Mouse (Mus musculus) bone marrow macrophage, adult 2 months (primary cell): ENCODE results near the gene Asap2. TPM values are rescaled to one million over a fixed set of nuclear protein-coding genes. Genes with fewer than 3 reads are reported as not detected.

ENCODE experiments used
- H3K27ac ChIP-seq: 2 replicates; pipeline ENCODE4 v1.5.1; 2012; ENCODE audit warnings: low read depth, low read length; ENCODE audit not compliant: insufficient read depth
- H3K4me1 ChIP-seq: 2 replicates; pipeline ENCODE4 v1.6.1; 2012; ENCODE audit warnings: low read length; ENCODE audit not compliant: control insufficient read depth, insufficient read depth
- H3K4me3 ChIP-seq: 2 replicates; pipeline ENCODE4 v1.5.1; 2012; ENCODE audit warnings: mild to moderate bottlenecking, low read length, moderate library complexity; ENCODE audit not compliant: insufficient read depth
- CTCF ChIP-seq: IDR thresholded peaks from 2 replicates; pipeline ENCODE4 v1.5.1; 2012; ENCODE audit warnings: low read depth, mild to moderate bottlenecking, low read length, moderate library complexity
- POLR2A ChIP-seq: IDR thresholded peaks from 2 replicates; pipeline ENCODE4 v1.6.1; 2012; ENCODE audit warnings: mild to moderate bottlenecking, low read depth, low read length, borderline replicate concordance
- polyA plus RNA-seq: library from polyadenylated mRNA; stranded (reverse); fragments of >200 nt; gene quantifications from 2 replicates; pipeline ENCODE4 v1.2.4, GENCODE M21; 2012; ENCODE audit not compliant: missing spikeins, insufficient read depth, insufficient read length

The Asap2 gene
- polyA plus RNA-seq, 1 experiment: 0.79 TPM

GRCm38 (mm10) chr12:21145050-21145449 lies 154.8 kb downstream of the Asap2 start:
- TF ChIP-seq POLR2A (no peak), CTCF (no peak)
- Histone ChIP-seq H3K4me3 (no peak overlapping the region), H3K4me1 (no peaks in the 10 kb centered on the region), H3K27ac (no peak overlapping the region)

GRCm38 (mm10) chr12:21146826-21147225 lies 156.6 kb downstream of the Asap2 start:
- Histone ChIP-seq H3K4me1 (no peaks in the 10 kb centered on the region), H3K27ac (no peak overlapping the region), H3K4me3 (no peak overlapping the region)
- no peak for TF ChIP-seq CTCF
- no peak for TF ChIP-seq POLR2A

- Histone ChIP-seq H3K27ac (no peak overlapping the region), H3K4me3 (no peak overlapping the region), H3K4me1 (no peaks in the 10 kb centered on the region)
- no peak for TF ChIP-seq CTCF
- TF ChIP-seq POLR2A: no peak
These were observed 163.0 kb downstream of the Asap2 start for GRCm38 (mm10) chr12:21153279-21153707.

- no peak for TF ChIP-seq CTCF
- TF ChIP-seq POLR2A: no peak
- no peak overlapping the region for H3K4me3 ChIP-seq
- H3K4me1 ChIP-seq: no peaks in the 10 kb centered on the region
- H3K27ac ChIP-seq: no peak overlapping the region
These were observed 164.8 kb downstream of the Asap2 start for GRCm38 (mm10) chr12:21155062-21155461.

GRCm38 (mm10) chr12:21159304-21159703 lies 169.0 kb downstream of the Asap2 start:
- no peak overlapping the region for H3K4me3 ChIP-seq
- H3K27ac ChIP-seq: no peak overlapping the region

GRCm38 (mm10) chr12:21160327-21160828 lies 170.1 kb downstream of the Asap2 start:
- no peak overlapping the region for H3K4me3 ChIP-seq
- H3K27ac ChIP-seq: no peak overlapping the region
- H3K4me1 ChIP-seq: no peaks in the 10 kb centered on the region
- no peak for TF ChIP-seq POLR2A

More at GRCm38 (mm10) chr12:21159304-21159703, 169.0 kb downstream of the Asap2 start:
- TF ChIP-seq POLR2A: no peak
- no peak for TF ChIP-seq CTCF
- H3K4me1 ChIP-seq: no peaks in the 10 kb centered on the region

GRCm38 (mm10) chr12:21161841-21162240 lies 171.6 kb downstream of the Asap2 start:
- TF ChIP-seq CTCF: no peak
- TF ChIP-seq POLR2A: no peak
- H3K4me1 ChIP-seq: no peaks in the 10 kb centered on the region
- no peak overlapping the region for H3K27ac ChIP-seq

GRCm38 (mm10) chr12:21163706-21164105 lies 173.4 kb downstream of the Asap2 start:
- Histone ChIP-seq H3K4me3 (no peak overlapping the region), H3K27ac (no peak overlapping the region), H3K4me1 (no peaks in the 10 kb centered on the region)
- TF ChIP-seq CTCF (no peak), POLR2A (no peak)

More at GRCm38 (mm10) chr12:21161841-21162240, 171.6 kb downstream of the Asap2 start:
- H3K4me3 ChIP-seq: no peak overlapping the region

GRCm38 (mm10) chr12:21164251-21164650 lies 174.0 kb downstream of the Asap2 start:
- no peak for TF ChIP-seq CTCF
- TF ChIP-seq POLR2A: no peak
- Histone ChIP-seq H3K27ac (no peak overlapping the region), H3K4me1 (no peaks in the 10 kb centered on the region), H3K4me3 (no peak overlapping the region)

GRCm38 (mm10) chr12:21165157-21165556 lies 174.9 kb downstream of the Asap2 start:
- H3K27ac ChIP-seq: no peak overlapping the region
- H3K4me1 ChIP-seq: no peaks in the 10 kb centered on the region
- TF ChIP-seq CTCF (no peak), POLR2A (no peak)
- H3K4me3 ChIP-seq: no peak overlapping the region

GRCm38 (mm10) chr12:21165891-21166342 lies 175.7 kb downstream of the Asap2 start:
- TF ChIP-seq CTCF (no peak), POLR2A (no peak)
- Histone ChIP-seq H3K4me1 (no peaks in the 10 kb centered on the region), H3K4me3 (no peak overlapping the region), H3K27ac (no peak overlapping the region)
